Mouse (Mus musculus): ENCODE results near the gene Dhrs4.

Dhrs4 gene

DNA sequence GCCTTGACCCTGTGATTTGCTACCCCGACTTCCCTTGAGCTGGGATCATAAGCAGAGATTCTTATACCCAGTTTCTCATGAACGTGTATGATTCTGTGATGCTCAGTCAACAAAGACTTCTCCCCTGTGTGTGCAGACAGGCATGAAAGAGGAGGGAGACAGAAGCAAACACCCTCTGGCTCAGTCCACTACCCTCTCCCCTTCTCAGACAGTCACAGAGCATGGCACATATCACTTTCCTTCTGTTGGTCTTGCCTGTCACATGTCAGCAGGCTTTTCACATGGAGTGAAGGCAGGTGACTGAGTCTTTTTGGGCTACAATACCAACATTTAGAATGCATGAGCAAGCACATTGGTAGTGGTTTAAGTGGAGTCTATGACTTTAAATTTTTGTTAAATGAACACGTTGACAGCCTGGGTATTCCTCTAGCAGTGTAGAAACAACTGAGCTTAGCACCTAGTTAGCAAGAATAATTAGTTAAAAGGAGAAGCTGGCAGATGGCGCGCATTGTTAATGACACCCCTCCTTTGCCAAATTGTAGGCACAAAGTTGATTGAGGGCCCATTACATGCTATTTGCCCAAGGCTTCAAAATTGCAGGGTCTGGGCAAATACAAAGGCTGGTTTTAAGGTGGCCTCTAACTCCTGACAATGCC, 6.0 kb downstream of the Dhrs4 start:
- no peak for DNase-seq (ENCODE audit: low read depth in 1 of 2, low spot score in 2 of 2)

- no peak for DNase-seq (ENCODE audit: low read depth in 1 of 2, low spot score in 2 of 2)
Measured at GRCm38 (mm10) chr14:55486836-55487235, 8.3 kb downstream of the Dhrs4 start.

GRCm38 (mm10) chr14:55490361-55491201, 12.0 kb downstream of the Dhrs4 start, which contains the start of gene Carmil3:
TSS of gene Carmil3 (plus strand) at chr14:55490651.
- DNase-seq (ENCODE audit: low read depth in 1 of 2, low spot score in 2 of 2), result no peak

GRCm38 (mm10) chr14:55491291-55491833, 12.8 kb downstream of the Dhrs4 start:
- DNase-seq (ENCODE audit: low read depth in 1 of 2, low spot score in 2 of 2), result no peak

GRCm38 (mm10) chr14:55492103-55492502, 13.5 kb downstream of the Dhrs4 start:
- no peak for DNase-seq (ENCODE audit: low read depth in 1 of 2, low spot score in 2 of 2)

DNA sequence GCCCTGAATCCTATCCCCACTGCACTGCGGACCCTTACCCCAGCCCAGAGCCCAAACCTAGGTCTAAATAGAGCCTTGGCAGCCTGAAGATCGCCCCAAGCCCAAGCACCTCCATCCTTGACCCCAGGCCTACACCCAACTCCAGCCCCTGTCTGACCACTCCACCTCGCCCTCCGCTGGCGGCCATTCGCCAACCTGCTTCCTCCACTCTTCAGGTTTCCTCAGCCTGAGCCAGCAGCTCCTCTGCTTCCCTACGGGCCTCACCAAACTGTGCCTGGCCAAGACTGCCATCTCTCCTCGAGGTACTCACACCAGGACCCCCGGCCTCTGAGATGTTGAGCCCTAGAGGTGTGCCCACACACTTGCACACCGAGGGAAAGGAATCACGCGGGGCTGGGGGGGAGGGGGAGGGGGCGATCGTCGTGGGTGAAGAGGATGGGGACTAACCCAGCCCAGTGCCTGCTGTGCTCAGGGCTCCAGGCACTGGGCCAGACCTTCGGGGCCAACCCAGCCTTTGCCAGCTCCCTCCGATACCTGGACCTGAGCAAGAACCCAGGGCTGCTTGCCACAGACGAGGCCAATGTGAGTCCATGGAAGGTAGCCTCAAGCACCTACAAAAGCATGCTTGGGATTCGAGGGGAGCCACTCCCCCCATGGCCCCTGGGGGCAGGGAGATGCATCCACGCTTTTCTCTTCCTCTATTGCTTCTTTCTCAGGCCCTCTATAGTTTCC, 17.1 kb downstream of the Dhrs4 start:
- no peak for DNase-seq (ENCODE audit: low read depth in 1 of 2, low spot score in 2 of 2)

DNA sequence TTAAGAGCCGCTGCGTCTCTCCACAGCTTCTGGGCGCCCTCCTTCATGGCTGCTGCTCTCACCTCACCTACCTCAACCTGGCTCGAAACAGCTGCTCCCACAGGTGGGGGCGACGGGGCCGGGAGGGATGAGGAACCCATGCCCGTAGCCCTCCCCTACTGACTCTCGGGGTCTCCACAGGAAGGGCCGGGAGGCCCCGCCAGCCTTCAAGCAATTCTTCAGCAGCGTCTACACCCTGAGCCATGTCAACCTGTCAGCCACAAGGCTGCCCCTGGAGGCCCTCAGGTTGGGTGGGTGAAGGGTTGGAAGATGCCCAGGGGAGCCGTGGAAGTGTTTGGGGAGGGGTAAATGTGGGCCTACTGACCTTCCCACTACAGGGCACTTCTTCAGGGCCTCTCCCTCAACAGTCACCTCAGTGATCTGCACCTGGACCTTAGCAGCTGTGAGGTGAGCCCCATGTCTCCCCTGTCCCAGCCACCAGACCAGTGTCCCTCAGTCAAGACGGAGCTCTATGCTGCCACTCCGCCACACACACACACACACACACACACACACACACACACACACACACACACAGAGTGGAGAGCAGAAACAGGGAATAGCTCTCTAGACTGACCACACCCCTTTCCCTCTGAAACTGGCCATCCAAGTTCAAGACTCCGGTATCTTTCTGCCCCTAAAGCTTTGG, 18.3 kb downstream of the Dhrs4 start:
- DNase-seq (ENCODE audit: low read depth in 1 of 2, low spot score in 2 of 2), result no peak

DNA sequence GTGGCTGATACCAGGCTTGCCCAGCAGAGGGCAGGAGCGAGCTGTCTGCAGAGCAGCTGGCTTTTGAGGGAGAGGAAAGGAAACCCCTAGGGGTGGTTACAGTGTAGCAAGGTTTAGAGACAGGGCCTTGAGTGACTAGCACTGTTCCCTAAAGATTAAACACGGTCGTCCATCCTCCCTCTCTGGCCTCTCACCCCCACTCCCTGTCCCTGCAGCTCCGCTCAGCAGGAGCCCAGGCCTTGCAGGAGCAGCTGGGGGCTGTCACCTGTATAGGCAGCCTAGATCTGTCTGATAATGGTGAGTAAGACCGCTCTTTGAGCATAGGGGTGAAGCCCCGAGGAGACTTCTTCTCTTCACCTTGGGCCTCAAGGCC, 18.9 kb downstream of the Dhrs4 start:
- DNase-seq (ENCODE audit: low read depth in 1 of 2, low spot score in 2 of 2), result peak; percentile 82 to 89

DNA sequence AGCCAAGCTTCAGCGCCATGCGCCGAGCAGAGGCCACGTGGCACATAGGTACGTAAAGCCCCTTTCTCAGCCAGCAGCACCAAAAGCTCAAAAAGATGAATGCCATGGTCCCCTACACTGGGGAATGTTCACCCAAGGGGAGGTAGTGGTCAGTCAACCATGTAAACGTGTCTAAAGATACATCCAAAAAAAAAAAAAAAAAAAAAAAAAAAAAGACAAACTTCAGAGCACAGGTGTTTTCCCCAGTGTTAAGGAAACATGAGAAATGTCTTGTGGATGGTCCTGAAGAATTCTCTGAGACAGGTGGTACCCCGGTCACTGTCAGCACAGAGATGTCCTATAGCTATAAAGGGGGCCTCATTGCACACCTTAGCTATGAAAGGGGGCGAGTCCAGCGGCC, 27.1 kb downstream of the Dhrs4 start:
- DNase-seq (ENCODE audit: low read depth in 1 of 2, low spot score in 2 of 2), result no peak

DNA sequence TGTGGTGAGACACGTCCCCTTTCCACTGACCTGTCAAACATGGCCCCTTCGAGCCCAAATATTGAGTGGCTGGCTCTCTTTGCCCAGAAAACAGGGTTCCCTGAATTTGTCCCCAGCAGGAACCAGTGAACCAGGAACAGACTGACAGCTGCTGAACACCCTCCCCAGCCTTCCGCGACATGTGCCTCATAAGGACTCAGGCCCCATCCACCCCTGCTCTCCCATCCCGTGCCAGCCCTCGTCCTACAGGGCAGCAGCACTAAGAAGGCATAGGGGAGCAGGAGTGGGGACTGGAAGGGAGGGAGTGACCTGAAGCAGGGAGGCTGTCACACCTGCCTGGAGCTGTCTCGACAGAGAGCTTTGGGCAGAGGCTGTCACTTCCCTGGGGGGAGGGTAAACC, 29.2 kb downstream of the Dhrs4 start:
- DNase-seq (ENCODE audit: low read depth in 1 of 2, low spot score in 2 of 2), result no peak

DNA sequence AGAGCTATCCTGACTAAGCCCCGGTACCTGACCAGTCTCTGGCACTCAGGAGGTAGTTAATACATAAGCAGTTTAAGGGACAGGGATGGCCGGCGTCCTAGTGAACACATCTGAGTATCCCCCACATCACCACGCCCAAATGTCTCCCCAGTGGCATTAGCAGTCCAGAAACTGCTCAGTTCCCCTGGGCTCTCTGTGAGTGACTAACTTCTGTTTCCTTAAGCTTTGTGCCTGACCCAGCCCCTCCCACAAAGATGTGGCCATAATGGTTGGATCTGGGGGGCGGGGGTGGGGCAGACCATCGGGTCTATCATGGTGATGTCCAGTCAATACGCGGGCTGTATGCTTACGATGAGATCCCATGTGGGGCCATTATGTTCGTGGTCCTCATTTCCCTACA, 31.0 kb downstream of the Dhrs4 start:
- no peak for DNase-seq (ENCODE audit: low read depth in 1 of 2, low spot score in 2 of 2)

DNA sequence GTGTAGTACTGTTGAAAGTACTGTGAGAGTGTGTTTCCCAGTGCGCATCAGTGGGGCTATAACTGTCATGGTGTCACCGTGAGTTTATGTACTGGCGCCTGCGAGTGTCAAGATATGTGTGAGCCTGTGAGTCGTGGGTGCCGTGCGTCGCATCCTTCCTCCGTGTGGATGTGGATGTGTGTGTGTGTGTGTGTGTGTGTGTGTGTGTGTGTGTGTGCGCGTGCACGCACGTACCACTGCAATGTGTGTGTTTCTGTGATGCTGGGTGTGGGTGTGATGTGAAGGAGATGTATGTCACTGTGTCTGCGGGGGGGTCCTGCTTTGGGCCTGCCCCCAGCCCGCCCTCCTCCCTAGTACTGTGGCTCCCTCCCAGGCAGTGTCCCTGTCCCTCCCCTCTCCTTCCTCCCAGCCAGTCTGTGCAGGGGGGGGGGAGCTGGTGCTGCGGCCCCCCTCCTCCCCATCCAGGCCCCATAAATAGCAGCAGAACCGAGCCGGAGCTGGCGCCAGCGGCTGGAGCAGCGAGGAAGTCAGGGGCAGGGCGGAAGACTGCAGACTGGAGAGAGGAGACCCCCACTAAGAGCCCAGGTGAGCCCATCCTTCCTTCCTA, 31.7 kb downstream of the Dhrs4 start, which contains the start of gene Cpne6:
Cpne6 (plus strand) TSS at position 321 of the 607 bp plus-strand sequence.
- DNase-seq (ENCODE audit: low read depth in 1 of 2, low spot score in 2 of 2), result no peak

DNA sequence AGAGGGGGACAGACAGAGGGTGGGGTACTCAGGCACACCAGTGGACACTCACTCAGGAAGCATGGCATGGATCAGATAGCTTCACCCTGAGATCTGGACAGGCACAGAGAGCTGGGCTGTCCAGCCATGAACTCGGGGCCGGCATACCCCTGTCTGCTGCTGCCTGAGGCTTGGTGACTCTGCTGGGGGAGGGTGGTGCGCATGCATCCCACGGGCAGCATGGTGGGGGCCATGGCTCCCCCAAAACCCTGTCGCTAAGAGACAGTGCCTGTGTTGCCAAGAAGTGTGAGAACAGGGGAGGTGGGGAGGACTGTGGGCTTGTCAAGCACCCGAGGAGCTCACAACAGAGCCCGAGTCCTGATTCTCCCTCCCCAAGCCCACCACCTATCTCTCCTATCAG, 32.5 kb downstream of the Dhrs4 start:
- no peak for DNase-seq (ENCODE audit: low read depth in 1 of 2, low spot score in 2 of 2)

DNA sequence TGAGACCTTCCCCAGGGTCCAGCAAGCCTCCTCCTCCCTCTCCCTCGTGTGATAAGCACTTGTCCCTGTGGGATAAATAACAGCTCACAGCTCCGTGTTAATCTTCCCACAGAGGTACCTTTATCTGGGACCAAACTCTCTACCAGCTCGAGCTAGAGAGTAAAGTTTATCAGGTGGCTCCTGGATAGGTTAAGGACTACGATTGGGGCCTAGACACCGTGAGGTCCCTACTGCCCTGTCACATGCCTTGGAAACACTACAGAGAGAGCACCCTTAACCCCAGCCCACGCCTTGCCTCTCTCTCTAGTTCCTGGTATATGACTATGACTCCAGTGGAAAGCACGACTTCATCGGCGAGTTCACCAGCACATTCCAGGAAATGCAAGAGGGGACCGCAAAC, 35.4 kb downstream of the Dhrs4 start:
- no peak for DNase-seq (ENCODE audit: low read depth in 1 of 2, low spot score in 2 of 2)

- DNase-seq (ENCODE audit: low read depth in 1 of 2, low spot score in 2 of 2), result no peak
Measured at GRCm38 (mm10) chr14:55515846-55516245, 37.3 kb downstream of the Dhrs4 start.

DNA sequence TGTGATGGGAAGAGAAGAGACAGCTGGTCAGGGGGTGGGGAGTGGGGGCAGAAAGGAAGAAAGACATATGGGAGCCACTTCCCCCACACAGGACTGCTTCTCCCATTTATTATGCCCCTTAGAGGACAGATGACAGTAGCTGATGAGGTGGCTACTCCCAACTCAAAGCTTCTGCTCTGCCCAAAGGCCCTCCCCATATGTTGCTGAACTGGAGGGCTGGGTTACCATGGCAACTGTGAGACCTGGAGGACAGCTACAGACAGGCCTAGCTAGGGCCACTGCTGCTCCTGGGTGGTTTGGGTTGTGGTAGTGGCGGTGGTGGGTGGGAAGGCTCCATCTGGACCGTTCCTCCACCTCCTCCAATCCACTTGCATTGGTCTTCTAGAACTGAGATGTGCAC, 40.3 kb downstream of the Dhrs4 start:
- no peak for DNase-seq (ENCODE audit: low read depth in 1 of 2, low spot score in 2 of 2)

- no peak for DNase-seq (ENCODE audit: low read depth in 1 of 2, low spot score in 2 of 2)
Measured at GRCm38 (mm10) chr14:55519604-55520003, 41.0 kb downstream of the Dhrs4 start.

DNA sequence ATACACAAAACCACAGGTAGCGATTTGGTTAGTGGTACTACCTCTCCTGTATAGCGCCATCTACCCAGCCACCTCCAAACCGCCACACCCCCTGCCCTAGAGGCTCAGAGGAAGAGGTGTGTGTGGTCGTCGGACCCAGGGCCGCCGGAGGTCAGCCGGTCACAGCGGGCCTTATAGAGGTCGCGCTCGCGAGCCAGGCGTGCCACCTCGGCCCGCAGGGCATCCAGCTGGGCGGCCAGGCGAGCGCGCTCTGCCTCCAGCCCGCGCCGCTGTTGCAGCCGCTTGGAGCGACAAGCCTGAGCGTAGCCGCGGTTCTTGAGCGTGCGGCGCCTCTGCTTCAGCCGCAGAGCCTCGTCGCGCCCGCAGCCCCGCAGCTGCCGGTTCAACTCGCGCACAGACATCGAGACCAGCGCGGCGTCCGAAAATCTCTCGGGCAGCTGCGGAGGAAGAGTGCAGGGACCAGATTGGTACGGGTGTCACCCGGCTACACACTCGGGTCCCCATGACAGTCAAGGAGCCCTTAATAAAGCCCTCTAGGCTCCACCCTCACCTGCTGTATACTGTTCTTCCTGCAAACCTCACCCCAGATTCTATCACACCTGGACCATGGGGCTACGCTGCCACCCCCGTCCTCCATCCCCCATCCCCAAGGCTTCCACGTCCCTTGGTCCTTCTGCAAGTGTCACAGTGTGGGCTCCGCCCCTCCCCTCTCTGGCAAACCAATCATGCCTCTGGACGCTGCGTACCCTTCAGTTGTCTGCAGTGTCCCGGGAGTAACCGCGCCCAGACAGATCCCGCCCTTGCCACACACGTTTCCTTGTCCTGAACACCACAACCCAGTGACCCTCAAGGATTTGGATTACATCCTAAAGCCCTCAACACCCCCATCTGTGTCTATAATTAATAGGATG, 42.1 kb downstream of the Dhrs4 start:
- DNase-seq (ENCODE audit: low read depth in 1 of 2, low spot score in 2 of 2), result no peak

DNA sequence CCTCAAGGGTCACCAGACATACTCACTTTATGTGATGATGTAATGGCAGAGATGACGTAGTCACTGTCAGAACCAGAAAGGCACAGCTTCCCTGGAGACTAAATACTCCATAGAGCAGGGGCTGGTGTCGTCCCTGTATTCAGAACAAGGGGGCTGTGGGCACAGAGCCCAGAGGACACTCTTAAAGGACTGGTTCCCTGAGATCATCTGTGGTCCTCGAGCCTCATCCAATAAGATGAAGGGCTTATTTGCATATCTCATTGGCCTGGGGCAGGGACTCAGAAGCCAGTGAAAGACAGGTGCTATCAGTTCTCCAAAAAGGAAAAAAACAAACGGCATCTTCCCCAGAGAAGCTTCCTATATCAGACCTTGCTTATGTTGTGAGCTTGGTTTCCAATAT, 45.5 kb downstream of the Dhrs4 start:
- DNase-seq (ENCODE audit: low read depth in 1 of 2, low spot score in 2 of 2), result no peak

GRCm38 (mm10) chr14:55524785-55525184, 46.2 kb downstream of the Dhrs4 start, which contains the start of gene Nrl:
TSS of gene Nrl (minus strand) at chr14:55524981.
- no peak for DNase-seq (ENCODE audit: low read depth in 1 of 2, low spot score in 2 of 2)

Measured in monocyte, adult 2 months (primary cell).